Mouse (Mus musculus) midbrain, embryonic 16.5 days (tissue): ENCODE measurements around the gene Dek. TPM values are rescaled to one million over a fixed set of nuclear protein-coding genes. Genes with fewer than 3 reads are reported as not detected.

Source experiments
- ATAC-seq: fragments of 200-750 bp; cut with Nextera tagmentation; 2 replicates; pipeline ENCODE4 v1.8.0; 2017; ENCODE audit warnings: moderate TSS enrichment
- H3K27ac ChIP-seq: fragments of 300-500 bp; sonication (generic); 2 replicates; pipeline ENCODE4 v1.5.1; 2014; ENCODE audit warnings: mild to moderate bottlenecking, low read length, mixed read lengths
- H3K27me3 ChIP-seq: fragments of 300-500 bp; sonication (generic); 2 replicates; pipeline ENCODE4 v1.6.1; 2014; ENCODE audit warnings: low read depth, low read length, mixed read lengths; ENCODE audit not compliant: control insufficient read depth, insufficient read depth
- H3K36me3 ChIP-seq: fragments of 300-500 bp; sonication (generic); 2 replicates; pipeline ENCODE4 v1.6.1; 2014; ENCODE audit warnings: mild to moderate bottlenecking, low read length, moderate library complexity, mixed read lengths; ENCODE audit not compliant: control insufficient read depth, insufficient read depth
- H3K4me1 ChIP-seq: fragments of 300-500 bp; sonication (generic); 2 replicates; pipeline ENCODE4 v1.6.1; 2014; ENCODE audit warnings: mild to moderate bottlenecking, low read length, mixed read lengths; ENCODE audit not compliant: control insufficient read depth, insufficient read depth
- H3K4me2 ChIP-seq: fragments of 300-500 bp; sonication (generic); 2 replicates; pipeline ENCODE4 v1.6.1; 2014; ENCODE audit warnings: mild to moderate bottlenecking, low read length, mixed read lengths
- H3K4me3 ChIP-seq: fragments of 300-500 bp; sonication (generic); 2 replicates; pipeline ENCODE4 v1.5.1; 2014; ENCODE audit warnings: low read depth, mild to moderate bottlenecking, low read length, moderate library complexity, mixed read lengths
- H3K9ac ChIP-seq: fragments of 300-500 bp; sonication (generic); 2 replicates; pipeline ENCODE4 v1.6.1; 2014; ENCODE audit warnings: low read depth, low read length, mixed read lengths
- H3K9me3 ChIP-seq: fragments of 300-500 bp; sonication (generic); replicated peaks from 2 replicates; pipeline ENCODE4 v1.6.1; 2014; ENCODE audit warnings: mild to moderate bottlenecking, low read length, mixed read lengths; ENCODE audit not compliant: control insufficient read depth, poor library complexity, severe bottlenecking
- WGBS: fragments of 180-500 bp; shearing (Covaris S2); extraction: QIAGEN DNeasy Blood & Tissue Kit; methylation state at CpG from one replicate; pipeline ENCODE4 v1.1.7; 2014; 5-methylcytosine and 5-hydroxymethylcytosine counted together
- polyA plus RNA-seq: library from polyadenylated mRNA; unstranded; fragments of >200 nt; fragmentation: Nextera tagmentation; extraction: Ambion mirVana; gene quantifications from 2 replicates; pipeline ENCODE4 v1.2.1, GENCODE M21; 2015

Gene Dek
- polyA plus RNA-seq = 94.8 and 116 TPM in 2 replicates

GRCm38 (mm10) chr13:47105711-47106579 is at the start of gene Dek:
Gene Dek (minus strand): TSS chr13:47106201.
- H3K27ac ChIP-seq = peak within 1 kb of the TSS; percentile 98
- ATAC-seq = peak; percentile 92
- peak within 1 kb of the TSS; percentile 93 for H3K4me3 ChIP-seq
- no peaks in the 10 kb centered on the region for H3K36me3 ChIP-seq
- H3K4me1 ChIP-seq = peaks cover 25% of the 10 kb centered on the region
- no peaks in the 10 kb centered on the region for H3K9me3 ChIP-seq
- WGBS = under 1% methylated on average over 84 of the region's 129 CpGs
- no peaks in the 10 kb centered on the region; the same call in 1 of the 2 replicates for H3K27me3 ChIP-seq
- H3K4me2 ChIP-seq = peak within 1 kb of the TSS; percentile 90
- peak within 1 kb of the TSS; percentile 87 for H3K9ac ChIP-seq

- H3K4me1 ChIP-seq = no peaks in the 10 kb centered on the region
- no peak for ATAC-seq
- WGBS = 59% methylated on average over 4 of the region's 4 CpGs
- no peak overlapping the region for H3K27ac ChIP-seq
- H3K4me2 ChIP-seq = no peak overlapping the region
- no peaks in the 10 kb centered on the region for H3K9me3 ChIP-seq
- H3K36me3 ChIP-seq = no peaks in the 10 kb centered on the region
- no peak overlapping the region for H3K9ac ChIP-seq
- H3K4me3 ChIP-seq = no peak overlapping the region
- no peaks in the 10 kb centered on the region for H3K27me3 ChIP-seq
These were observed 48.9 kb upstream of the Dek start for GRCm38 (mm10) chr13:47154866-47155265.

- Histone ChIP-seq H3K27me3 (no peaks in the 10 kb centered on the region), H3K27ac (no peak overlapping the region), H3K4me3 (no peak overlapping the region), H3K9me3 (no peaks in the 10 kb centered on the region), H3K4me2 (no peak overlapping the region), H3K9ac (no peak overlapping the region), H3K36me3 (no peaks in the 10 kb centered on the region), H3K4me1 (0 out of 2 replicates have a peak, but pooled peaks cover 2% of the 10 kb centered on the region)
- ATAC-seq = no peak
- WGBS = 65% methylated on average over 5 of the region's 5 CpGs
These were observed 47.2 kb upstream of the Dek start for GRCm38 (mm10) chr13:47153206-47153605.

DNA sequence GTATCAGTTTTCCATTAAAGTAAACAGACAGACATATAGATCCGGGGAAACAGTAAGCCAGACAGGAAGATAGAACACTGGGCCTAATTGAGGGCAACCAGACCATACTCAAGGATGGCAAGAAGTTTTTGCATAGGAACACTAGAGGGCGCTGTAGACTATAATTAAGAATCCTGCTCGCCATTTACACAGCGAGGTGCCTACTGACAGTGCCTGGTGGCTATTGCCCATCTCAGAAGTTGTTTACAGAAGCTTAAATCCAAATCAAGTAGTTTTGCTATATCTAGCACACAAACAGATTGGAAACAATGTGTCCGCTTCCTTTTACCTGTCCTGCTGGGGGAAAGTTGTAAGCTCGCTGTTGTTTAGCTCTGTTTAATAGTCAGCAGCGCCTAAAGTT is 46.4 kb upstream of the Dek start:
- Histone ChIP-seq H3K27ac (no peak overlapping the region), H3K4me3 (no peak overlapping the region), H3K36me3 (no peaks in the 10 kb centered on the region), H3K4me2 (no peak overlapping the region), H3K9me3 (no peaks in the 10 kb centered on the region), H3K9ac (no peak overlapping the region), H3K27me3 (no peaks in the 10 kb centered on the region), H3K4me1 (0 out of 2 replicates have a peak, but pooled peaks cover 2% of the 10 kb centered on the region)
- WGBS = 33% methylated on average over 7 of the region's 7 CpGs
- ATAC-seq = peak; percentile 66; the same call in 1 of the 2 replicates

DNA sequence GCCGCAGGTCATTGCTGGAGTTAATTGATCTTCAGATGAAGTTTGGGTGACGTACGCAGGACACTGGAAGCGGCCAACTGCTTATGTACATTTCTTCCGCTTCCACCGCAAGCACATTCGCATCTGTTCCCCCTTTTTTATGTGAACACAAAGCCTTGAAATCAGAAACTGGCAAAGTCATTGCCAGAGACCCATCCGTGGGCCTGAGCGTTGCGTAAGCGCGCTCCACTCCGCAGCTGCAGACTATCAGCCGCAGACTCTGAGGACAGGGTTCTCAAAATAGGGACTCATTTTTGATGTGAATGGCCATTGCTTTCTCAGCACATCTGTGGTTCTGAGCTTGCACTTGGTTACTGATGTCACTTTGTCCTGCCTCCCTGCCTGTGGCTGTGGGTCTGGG is 45.1 kb upstream of the Dek start:
- H3K36me3 ChIP-seq = no peaks in the 10 kb centered on the region
- no peak overlapping the region for H3K4me2 ChIP-seq
- H3K27ac ChIP-seq = no peak overlapping the region
- no peaks in the 10 kb centered on the region for H3K9me3 ChIP-seq
- 0 out of 2 replicates have a peak, but pooled peaks cover 2% of the 10 kb centered on the region for H3K4me1 ChIP-seq
- no peak for ATAC-seq
- no peak overlapping the region for H3K4me3 ChIP-seq
- H3K9ac ChIP-seq = no peak overlapping the region
- no peaks in the 10 kb centered on the region for H3K27me3 ChIP-seq
- 94% methylated on average over 14 of the region's 14 CpGs for WGBS

DNA sequence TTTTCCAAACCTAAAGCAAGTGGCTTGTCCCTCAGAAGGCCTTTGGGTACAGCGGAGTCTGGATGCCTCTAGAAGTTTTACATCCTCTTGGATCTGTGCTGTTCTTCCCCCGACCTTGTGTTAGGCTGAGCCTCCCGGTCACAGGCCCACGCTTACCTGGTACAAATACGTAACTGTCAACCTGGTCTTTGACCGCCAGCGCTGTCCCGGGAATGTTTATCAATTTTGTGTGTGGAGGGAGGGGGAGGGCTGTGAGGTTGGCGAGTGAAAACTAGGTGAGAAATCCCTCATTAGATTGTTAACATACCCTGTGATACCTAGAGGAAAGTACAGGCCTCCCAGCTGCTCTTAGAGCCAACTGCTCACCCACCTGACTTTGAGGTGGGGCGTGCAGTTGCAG is 44.0 kb upstream of the Dek start:
- H3K9me3 ChIP-seq = no peaks in the 10 kb centered on the region
- no peak overlapping the region for H3K27ac ChIP-seq
- no peaks in the 10 kb centered on the region for H3K36me3 ChIP-seq
- H3K27me3 ChIP-seq = no peaks in the 10 kb centered on the region
- no peak overlapping the region for H3K9ac ChIP-seq
- no peak overlapping the region for H3K4me3 ChIP-seq
- H3K4me1 ChIP-seq = 0 out of 2 replicates have a peak, but pooled peaks cover 2% of the 10 kb centered on the region
- ATAC-seq = no peak
- WGBS = 94% methylated on average over 10 of the region's 10 CpGs
- no peak overlapping the region for H3K4me2 ChIP-seq

GRCm38 (mm10) chr13:47148573-47148972 is 42.6 kb upstream of the Dek start:
- no peak for ATAC-seq
- peak overlapping the region; percentile 2; the same call in 1 of the 2 replicates for H3K4me2 ChIP-seq
- no peak overlapping the region for H3K27ac ChIP-seq
- no peaks in the 10 kb centered on the region for H3K36me3 ChIP-seq
- no peak overlapping the region for H3K4me3 ChIP-seq
- H3K9ac ChIP-seq = no peak overlapping the region
- H3K27me3 ChIP-seq = no peaks in the 10 kb centered on the region
- 63% methylated on average over 11 of the region's 11 CpGs for WGBS
- 0 out of 2 replicates have a peak, but pooled peaks cover 2% of the 10 kb centered on the region for H3K4me1 ChIP-seq
- H3K9me3 ChIP-seq = no peaks in the 10 kb centered on the region

GRCm38 (mm10) chr13:47146388-47146787 is 40.4 kb upstream of the Dek start:
- Histone ChIP-seq H3K9ac (no peak overlapping the region), H3K4me1 (0 out of 2 replicates have a peak, but pooled peaks cover 2% of the 10 kb centered on the region), H3K4me3 (no peak overlapping the region), H3K9me3 (no peaks in the 10 kb centered on the region), H3K36me3 (no peaks in the 10 kb centered on the region), H3K27ac (no peak overlapping the region), H3K27me3 (no peaks in the 10 kb centered on the region), H3K4me2 (no peak overlapping the region)
- no peak for ATAC-seq
- WGBS = 70% methylated on average over 7 of the region's 7 CpGs

- Histone ChIP-seq H3K27ac (no peak overlapping the region), H3K4me2 (no peak overlapping the region), H3K9ac (no peak overlapping the region), H3K9me3 (no peaks in the 10 kb centered on the region), H3K4me3 (no peak overlapping the region), H3K36me3 (no peaks in the 10 kb centered on the region), H3K27me3 (no peaks in the 10 kb centered on the region), H3K4me1 (0 out of 2 replicates have a peak, but pooled peaks cover 2% of the 10 kb centered on the region)
- WGBS = 79% methylated on average over 9 of the region's 9 CpGs
- no peak for ATAC-seq
These were observed 39.9 kb upstream of the Dek start for GRCm38 (mm10) chr13:47145939-47146338.
